Mouse (Mus musculus) liver, postnatal 0 days (tissue): ENCODE results near the gene Bank1.

ENCODE experiments used
- CTCF ChIP-seq: sonication (generic); IDR thresholded peaks from 2 replicates; pipeline ENCODE4 v1.5.1; 2016; ENCODE audit warnings: antibody characterized with exemption, low read depth
- EP300 ChIP-seq: IDR thresholded peaks from 2 replicates; pipeline ENCODE4 v1.6.1; 2016; ENCODE audit warnings: antibody characterized with exemption, low read depth, mild to moderate bottlenecking

DNA sequence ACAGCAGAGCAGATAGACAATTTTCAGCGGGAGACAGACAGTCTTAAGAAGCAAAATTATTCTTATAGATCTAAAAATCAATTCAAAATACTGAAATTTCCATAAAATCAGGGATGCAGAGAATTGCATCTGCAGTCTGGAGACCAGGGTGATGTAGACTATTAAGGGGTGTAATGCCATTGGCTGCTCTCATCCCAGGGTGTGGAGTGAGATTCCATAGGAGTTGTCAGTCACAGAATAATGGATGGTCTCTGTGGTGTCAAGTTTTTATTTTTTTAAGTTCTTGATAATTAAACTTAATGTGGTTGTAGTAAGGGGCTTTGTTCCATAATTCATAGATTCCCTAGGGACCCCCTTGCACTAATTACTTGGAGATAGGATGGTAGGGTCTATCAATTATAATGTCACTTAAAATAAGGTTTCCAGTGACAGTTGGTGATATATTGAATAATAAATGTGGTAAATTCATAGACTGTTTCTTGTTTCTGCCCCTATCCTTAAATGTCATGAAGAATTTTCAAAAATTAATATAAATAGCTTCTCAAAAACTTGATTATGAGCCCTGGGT is 136.1 kb downstream of the Bank1 start:
- TF ChIP-seq EP300 (no peak), CTCF (no peak)
